Mouse (Mus musculus) left cerebral cortex, postnatal 10 days (tissue): ENCODE measurements around the gene Kcnn3. TPM values are rescaled to one million over a fixed set of nuclear protein-coding genes. Genes with fewer than 3 reads are reported as not detected.

Experiments used
- DNase-seq, 2 experiments: peaks; one replicate each; pipeline ENCODE4 v3.0.0; 2021 to 2022; ENCODE audit warnings: low spot score in 2 of 2, mixed read lengths in 1 of 2; ENCODE audit errors: extremely low spot score in 1 of 2
- intact Hi-C: fragments of 180-260 bp; cut with DNase I; formaldehyde crosslinking; loops from one replicate; pipeline ENCODE4 v1.15.1; 2025
- total RNA-seq, 2 experiments: library from RNA; stranded (reverse); gene quantifications; 2 replicates each; pipeline ENCODE4 v1.2.3; 2021

Kcnn3 gene
- total RNA-seq, 2 experiments from 2014 or later = 22.9 to 23.7 TPM

DNA sequence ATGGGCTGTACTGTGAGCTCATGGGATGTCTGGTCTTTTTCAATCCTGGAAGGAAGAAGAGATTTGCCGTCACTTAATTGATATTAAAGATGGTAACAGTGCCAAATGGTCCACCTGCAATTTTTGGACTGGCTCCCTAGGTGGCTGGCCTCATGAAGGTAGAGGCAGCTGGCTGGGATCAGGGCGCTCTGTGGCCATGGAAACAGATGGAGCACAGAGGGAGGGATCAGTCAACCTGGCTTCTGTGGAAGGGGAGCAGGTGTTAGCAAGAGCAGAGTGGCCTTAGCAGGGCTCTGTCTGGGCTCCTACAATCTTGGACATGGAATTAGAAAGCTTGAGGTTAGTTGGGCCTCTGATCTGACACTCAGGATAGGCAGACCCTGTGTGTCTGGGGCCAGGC is 31.9 kb downstream of the Kcnn3 start:
- no peak for DNase-seq
- intact Hi-C loops = no loop called here

DNA sequence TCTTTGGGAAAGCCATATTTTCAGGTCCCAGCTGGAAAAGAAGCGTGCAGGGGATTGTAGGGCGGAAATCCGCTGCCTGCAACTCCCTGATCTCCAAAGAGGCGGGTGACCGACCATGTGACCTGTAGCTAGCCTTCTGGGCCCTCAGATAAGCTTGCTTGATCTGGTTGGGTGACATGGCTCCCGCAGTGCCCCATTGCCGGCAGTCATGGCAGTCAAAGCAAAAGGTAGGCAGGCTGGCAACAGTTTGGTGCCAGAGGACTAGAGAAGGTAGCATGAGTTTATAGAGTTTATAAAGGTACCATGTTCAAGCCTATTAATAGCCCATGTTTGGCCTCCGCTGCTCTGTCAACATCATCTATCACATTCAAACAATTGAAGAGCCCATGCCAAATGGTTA is 33.5 kb downstream of the Kcnn3 start:
- intact Hi-C loops = no loop called here
- no peak for DNase-seq

DNA sequence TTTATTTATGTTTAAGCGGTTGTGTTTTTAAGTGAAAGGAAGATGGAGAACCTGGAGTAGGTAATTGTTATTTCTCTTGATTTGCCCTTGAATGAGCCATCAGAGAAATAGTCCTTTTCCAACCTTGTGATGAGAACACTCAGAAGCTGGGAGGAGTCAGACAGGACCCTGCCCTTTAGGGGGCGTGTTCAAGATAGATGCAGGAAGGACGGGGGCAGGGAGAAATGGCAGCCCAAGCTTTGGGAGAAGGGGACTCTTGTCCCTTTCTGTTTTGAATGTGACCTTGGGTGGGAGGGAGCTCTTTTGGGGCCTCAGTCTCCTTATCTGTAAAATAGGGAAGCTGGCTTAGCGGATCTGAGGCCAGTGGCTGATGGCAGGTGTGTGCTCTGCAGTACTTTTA is 34.0 kb downstream of the Kcnn3 start:
- intact Hi-C loops = no loop called here
- no peak for DNase-seq

DNA sequence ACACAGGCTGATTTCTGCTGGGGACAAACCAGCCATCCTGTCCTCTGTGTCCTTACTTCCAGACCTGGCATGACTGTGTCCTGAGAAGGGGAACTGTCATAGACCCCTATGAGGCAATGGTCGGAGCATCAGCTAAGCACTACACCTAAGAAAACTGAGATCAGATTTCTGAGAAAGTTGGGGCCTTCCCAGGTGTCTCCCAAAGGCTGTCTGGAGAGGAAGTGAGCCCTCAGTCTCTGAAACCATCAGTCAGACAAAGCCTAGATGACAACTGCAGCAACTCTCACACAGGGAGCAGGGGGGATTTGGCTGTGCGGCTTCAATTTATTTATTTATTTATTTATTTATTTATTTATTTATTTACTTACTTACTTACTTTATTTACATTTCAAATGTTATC is 34.6 kb downstream of the Kcnn3 start:
- intact Hi-C loops = no loop called here
- no peak for DNase-seq

DNA sequence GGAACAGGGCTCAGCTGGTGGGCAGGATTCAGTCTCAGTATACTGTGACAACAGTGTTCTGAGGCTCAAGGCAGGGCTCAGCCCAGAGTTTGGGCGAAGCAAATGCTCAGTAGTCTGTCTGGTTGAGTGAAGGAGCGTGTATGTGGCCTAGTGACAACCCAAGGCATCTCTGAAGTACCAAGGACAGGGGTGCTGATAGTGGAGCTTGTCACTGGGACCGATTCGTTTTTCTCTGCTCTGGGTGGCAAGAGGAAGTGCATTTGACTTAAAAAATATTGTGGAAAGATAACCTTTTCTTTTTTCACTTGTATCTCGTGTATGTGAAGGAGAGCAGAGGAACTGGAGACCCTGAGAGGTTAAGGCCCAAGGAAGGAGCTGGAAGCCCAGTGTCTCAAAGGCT is 37.8 kb downstream of the Kcnn3 start:
- intact Hi-C loops = no loop called here
- no peak for DNase-seq

DNA sequence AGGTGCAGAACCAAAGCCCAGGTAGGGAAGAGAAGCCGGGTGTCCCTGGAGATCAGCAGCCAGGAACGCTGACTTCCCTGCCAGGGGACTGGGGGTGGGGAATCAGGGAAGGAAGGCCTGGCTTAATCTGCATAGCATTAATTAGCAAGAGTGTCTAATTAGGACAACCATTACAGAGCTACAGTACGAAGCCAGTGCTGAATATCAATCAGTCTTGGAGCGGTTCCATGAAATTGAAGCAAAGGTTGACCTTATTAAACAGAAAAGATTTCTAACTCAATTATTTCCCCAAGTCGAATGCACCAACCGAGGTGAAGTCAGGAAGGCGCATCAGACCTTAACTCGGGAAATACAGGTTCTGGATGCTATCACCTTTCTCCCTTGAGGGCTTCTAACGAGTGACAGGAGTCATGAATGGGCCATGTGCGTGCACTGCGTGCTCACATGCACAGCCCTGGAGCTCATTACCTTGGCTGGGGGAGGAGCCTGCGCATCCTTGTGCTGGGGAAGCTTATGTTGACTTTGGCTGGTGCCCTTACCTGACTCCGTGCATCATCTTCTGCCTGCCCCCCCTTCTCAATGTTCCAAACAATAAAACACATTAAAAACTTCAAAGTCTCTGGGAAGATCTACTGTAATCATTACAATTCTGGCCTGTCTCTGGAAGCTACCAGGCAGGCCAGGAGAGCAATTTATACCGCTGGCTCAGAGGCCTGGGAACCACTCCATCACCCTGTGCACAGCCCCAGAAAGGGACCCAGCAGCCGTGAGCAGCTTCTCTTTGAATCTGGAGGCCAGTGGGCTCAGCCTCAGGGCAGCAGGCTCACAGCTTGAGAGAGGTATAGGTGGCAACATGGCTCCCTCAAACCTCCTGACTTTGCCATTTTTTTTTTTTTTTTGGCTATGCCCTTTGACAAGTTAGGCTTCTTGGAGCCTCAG is 39.3 kb downstream of the Kcnn3 start:
- DNase-seq = peak in 1 of 2 experiments; percentile 51
- intact Hi-C loops = no loop called here

DNA sequence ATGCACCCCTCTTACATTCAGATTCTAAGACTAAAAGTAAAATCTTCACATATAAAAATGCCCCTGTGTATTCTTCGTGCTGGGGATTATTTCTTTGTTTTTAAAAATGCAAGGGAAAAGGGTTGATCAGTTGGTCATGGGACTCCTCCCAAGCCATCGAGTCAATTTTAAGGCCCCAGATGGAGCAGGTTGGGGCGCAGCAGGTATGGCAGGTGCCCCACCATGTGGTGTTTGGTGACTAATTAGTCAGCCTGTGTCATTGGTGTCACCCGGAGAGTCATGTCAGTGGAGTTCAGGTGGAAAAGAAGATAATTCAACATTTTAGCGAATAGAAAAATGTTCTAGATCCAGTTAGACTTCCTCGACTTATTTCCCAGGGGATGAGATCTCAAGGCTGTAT is 41.4 kb downstream of the Kcnn3 start:
- no peak for DNase-seq
- intact Hi-C loops = no loop called here

DNA sequence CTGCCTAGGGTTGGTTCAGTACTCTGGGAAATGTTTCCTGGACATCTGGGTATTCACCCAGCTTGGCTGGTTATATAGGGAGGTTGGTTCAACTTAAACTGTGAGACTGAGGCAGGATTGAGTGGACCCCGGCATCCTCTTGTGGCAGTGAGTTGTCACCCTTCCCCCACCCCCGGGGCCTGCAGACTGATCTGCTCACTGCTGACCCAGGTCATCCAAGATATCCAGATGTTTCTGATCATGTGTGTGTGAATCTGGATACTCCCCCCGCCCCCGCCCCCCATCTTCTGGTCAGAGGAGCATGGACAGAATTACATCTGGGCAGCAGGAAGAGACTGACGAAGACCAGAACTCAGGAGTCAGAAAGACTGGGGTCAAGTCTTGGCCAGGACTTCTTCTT is 45.4 kb downstream of the Kcnn3 start:
- no peak for DNase-seq
- intact Hi-C loops = no loop called here

DNA sequence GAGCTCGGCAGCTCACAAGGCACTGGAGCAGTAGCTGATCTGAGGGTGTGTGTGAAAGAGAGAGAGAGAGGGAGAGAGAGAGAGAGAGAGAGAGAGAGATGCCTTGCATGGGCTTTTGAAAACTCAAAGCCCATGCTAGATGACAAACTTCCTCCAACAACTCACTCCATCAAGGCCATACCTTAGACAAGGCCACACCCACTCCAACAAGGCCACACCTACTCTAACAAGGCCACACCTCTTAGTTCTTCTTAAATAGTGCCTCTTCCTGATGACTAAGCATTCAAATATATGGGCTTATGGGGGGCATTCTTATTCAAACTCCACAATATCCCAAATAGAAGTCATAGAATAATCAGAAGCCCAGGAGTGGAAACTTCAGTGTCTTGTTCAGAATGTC is 49.1 kb downstream of the Kcnn3 start:
- DNase-seq = no peak
- intact Hi-C loops = no loop called here

DNA sequence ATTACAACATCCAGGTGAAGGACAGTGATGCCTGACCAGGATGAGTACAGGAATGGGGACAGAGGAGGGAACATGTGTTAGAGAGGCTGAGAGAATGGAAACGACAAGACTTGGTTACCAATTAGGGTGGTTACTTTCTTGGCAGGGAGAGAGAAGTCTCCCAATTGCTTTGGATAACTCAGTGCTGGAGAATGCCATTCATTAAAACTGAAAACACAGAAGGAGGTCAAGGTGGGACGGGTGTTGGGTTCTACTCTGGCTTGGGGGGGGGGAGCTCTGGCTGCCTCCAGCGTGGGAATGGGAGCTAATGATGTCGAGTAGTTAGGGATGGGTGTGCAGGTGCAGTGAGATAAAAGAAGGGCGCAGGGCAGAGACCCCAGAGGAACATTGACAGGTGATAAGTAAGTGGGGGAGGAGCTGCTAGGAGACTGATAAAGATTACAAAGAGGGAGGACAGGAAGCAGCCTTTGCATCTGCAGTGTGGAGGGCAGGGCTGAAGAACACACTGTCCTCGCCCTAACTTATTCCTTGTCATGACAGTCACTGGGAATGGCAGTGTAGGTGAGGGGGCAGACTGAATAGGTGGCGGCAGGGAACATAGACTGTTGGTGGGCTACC is 49.9 kb downstream of the Kcnn3 start:
- DNase-seq = no peak
- intact Hi-C loops = no loop called here

DNA sequence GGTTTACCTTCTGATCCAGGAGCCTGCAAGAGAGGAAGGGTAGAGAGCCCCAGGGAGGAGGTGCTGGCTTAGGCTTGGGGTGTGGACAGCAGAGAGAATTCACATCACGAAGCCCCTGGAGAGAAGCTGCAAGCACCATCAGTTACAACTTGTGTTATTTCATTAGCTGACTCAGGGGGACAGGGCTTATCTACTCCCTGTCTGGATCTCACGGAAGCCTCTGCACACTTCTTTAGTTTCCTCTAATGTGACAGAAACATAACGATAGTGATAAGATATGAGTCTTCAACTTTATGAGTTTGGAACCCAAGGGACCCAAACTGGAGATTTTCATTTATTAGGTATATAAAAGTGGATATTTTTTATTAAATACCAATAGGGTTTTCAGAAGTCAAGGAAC is 50.4 kb downstream of the Kcnn3 start:
- DNase-seq = no peak
- intact Hi-C loops = no loop called here

DNA sequence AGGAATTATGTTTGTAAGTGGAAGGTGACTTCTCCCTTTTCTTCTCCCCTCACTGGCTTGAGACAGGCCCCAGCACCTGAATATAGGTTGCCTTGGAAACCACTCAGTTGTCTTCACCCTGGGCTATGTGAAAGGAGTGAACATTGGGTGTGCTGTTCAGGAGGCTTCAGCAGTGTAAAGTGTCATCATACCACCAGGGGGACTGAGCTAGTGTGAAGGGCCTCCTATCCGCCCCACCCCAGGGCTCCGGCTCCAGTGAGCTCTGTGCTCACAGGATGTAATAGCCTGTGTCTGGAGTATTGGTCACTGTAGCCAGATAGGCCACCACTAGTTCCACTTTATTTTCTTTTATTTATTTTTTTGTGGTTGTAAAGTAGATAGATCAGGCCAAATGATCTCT is 54.3 kb downstream of the Kcnn3 start:
- DNase-seq = peak in 1 of 2 experiments; percentile 47
- intact Hi-C loops = no loop called here

DNA sequence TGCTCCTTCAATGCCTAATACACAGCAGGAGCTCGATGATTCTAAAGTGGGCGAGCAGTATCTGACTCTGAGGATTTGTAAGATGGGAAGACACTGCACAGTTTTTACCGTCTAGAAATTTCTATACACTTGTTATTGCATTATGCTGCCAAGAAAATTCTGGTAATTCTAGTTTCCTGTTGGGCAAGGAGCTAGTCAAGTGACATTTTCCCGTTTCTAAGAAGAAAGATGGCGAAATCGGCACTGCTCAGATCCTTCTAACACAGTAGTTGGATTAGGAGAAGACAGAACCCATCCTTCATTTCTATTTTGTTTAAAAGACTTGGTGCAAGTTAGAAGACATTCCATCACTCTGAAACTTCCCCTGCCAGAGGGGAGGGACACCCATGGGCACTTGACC is 56.4 kb downstream of the Kcnn3 start:
- intact Hi-C loops = no loop called here
- no peak for DNase-seq

DNA sequence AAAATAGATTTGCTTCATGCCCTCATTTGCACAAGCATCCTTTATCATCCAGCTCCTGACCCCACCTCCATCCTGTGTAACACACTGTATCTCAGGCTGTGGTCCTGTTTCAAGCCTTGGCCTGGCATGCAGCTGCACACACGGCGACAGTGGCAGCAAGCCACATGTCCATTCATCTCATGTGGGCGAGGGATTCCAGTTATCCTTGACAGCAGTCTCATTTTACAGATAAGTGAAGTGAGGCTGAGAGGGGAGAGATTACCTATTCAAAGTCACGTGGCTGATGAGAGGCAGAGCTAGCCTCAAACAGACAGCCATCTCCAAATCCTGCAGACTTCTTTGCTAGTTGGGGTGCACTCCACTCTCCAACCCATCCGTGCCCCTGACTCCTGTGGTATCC is 57.2 kb downstream of the Kcnn3 start:
- intact Hi-C loops = no loop called here
- no peak for DNase-seq

DNA sequence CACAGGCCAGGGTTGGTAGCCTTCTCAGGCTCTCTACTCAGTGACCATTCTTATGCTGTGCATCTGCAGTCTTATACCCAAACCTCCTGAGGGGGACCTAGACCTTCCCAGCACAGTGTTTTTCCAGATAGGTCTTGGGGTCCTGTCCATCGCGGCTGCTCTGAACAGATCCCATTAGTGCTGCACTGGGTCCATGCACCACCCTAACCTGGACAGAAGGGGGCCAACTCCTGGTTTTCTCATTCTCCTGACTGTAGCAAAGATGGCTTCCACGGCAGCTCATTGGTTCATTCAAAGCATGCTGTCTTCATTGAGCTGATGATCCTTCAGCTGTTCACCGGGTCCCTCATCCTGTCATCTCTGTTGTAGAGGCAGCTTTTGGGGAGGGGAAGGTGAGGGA is 58.1 kb downstream of the Kcnn3 start:
- intact Hi-C loops = no loop called here
- DNase-seq = no peak

DNA sequence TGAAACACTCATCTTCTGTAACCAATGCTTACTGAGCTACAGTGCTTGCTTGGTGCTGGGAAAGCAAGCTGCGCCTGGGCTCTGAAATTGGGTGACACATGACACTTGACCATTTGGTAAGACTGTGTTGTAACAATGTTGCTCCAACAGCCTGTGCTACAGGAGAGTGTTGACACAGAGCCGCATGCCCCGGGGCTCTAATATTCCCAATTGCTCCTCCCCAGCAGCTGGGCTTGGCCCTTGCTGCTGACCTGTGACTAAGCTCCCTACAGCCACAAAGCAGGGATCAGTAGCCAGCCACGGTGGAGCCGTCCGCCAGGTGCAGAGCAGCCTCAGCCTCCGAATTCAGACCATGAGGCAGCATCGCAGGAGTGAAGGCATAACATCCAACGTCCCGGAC is 58.8 kb downstream of the Kcnn3 start:
- intact Hi-C loops = no loop called here
- no peak for DNase-seq

DNA sequence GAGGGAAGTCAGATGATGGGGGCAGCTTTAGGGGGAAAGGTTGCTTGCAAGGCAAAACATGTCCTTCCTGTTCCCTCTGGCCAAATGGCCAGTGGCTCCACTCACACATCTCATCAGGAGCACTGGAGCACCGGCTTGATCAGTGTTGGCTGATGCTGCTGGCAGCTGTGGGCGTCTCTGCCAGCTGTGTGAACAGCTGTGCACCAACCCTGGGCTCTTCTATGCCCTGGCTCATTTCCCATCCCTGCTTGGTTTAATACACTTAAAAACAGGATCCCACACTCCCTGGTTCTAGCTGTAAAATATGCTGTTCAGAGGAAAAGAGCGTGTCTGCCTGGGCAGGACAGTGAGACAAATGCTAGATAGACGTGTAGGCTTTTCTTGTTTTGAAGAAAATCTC is 64.3 kb downstream of the Kcnn3 start:
- no peak for DNase-seq
- intact Hi-C loops = no loop called here

DNA sequence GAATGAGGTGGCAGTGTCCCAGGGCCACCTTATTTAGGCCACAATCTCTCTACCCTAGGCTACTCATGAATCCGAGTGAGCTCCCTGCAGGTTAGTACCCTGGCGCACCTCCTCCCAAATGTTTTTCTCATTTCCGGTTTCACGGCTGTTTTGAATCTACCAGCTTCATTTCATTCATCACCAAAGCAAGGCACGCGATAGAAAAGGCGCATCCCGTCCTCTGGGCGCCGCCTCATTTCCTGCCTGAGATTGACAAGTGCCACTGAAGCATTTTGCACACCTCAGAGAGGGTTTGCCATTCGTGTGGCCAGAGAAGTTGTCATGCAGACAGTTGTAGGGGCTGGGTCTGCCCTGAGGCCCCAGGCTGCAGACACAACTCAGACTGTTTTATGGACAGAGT is 68.5 kb downstream of the Kcnn3 start:
- no peak for DNase-seq
- intact Hi-C loops = no loop called here

DNA sequence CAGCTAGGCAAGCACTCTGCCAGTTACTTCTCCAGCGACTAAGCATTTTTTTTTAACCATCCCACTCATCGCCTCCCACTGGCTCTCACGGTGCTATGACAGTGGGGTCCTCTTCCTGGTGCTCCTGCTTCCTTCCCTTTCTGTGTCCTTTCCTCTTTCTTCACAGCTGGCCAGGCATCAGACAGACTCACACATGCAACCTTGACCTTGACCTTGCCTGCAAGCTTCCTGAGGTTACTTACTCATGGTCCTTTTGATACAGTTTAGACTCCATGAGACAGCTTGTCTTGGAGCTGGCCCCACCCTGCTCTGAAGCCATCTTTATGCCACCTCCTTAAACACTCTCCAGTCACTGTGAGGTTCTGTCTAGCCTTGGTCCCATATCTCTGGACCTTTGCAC is 69.4 kb downstream of the Kcnn3 start:
- no peak for DNase-seq
- intact Hi-C loops = no loop called here

DNA sequence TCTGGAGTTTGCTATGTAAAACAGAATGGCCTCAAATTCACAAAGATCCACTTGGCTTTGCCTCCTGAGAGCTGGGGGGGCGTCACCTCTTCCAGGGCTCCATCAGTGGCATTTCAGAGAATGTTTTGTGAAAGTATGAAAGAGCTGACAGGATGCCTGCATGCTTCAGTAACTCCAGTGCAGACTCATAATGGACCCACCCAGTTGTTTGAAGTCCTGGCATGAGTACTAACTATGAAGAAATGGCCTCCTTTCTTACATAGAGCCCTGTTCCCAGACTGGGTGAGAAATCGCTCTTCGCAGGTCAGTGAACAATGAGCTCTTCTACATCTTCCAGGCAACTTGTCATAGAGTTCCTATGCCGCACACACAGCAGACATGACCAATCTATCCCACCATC is 70.4 kb downstream of the Kcnn3 start:
- DNase-seq = no peak
- intact Hi-C loops = no loop called here

DNA sequence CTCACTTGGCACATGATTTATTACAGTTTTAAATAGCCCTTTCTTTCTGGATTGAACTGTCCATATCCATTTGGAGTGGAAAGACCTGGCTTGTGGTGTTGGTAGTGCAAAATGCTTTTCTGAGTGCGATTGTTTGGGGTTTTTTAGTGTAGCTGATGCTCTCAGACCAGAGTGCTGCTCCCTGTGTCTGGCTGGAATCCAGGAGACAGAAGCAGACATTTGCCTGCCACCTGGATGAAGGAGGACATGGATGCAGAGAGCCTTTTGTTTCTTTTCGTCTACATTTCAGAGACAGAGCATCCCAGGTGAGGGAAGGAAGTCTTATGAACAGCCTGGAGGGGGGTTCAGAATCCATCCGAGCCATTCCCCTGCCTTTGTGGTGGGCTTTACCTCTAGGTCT is 71.5 kb downstream of the Kcnn3 start:
- no peak for DNase-seq
- intact Hi-C loops = no loop called here
